Mouse (Mus musculus): Measurements from ENCODE around the gene Grin2a. TPM values are rescaled to one million over a fixed set of nuclear protein-coding genes. Genes with fewer than 3 reads are reported as not detected.

Gene Grin2a
- total and polyA plus RNA-seq, 3 experiments: not detected

GRCm38 (mm10) chr16:9754061-9754460 lies 241.3 kb downstream of the Grin2a start:
- H3K4me3 ChIP-seq (ENCODE audit: control insufficient read depth in 1 of 2, insufficient read depth in 1 of 2, low read depth in 2 of 2, low read length in 2 of 2): no peak overlapping the region
- no peaks in the 10 kb centered on the region for H3K4me1 ChIP-seq (ENCODE audit: control insufficient read depth in 1 of 2, insufficient read depth in 2 of 2, low read length in 2 of 2)
- no peak for TF ChIP-seq POLR2AphosphoS5 (IDR thresholded peaks at IDR 0.05; ENCODE audit: borderline replicate concordance, low read depth, low read length)
- no peak for TF ChIP-seq MEF2A (IDR thresholded peaks at IDR 0.05; ENCODE audit: extremely low read depth, insufficient replicate concordance, low read depth, low read length, poor library complexity, severe bottlenecking)
- no peak for TF ChIP-seq CHD2 (IDR thresholded peaks at IDR 0.05; ENCODE audit: low read length)
- no peak for TF ChIP-seq HCFC1 (IDR thresholded peaks at IDR 0.05; ENCODE audit: low read depth, low read length)
- no peak for TF ChIP-seq NELFE (IDR thresholded peaks at IDR 0.05; ENCODE audit: low read depth, low read length)
- no peak for TF ChIP-seq ETS1 (IDR thresholded peaks at IDR 0.05; ENCODE audit: low read depth, low read length)
- TF ChIP-seq E2F4 (IDR thresholded peaks at IDR 0.05; ENCODE audit: borderline replicate concordance, low read depth, low read length): no peak
- no peak for TF ChIP-seq POLR2A (IDR thresholded peaks at IDR 0.05; ENCODE audit: control insufficient read depth in 1 of 2, insufficient read depth in 1 of 2, low read depth in 1 of 2, low read length in 2 of 2, poor library complexity in 1 of 2)
- TF ChIP-seq USF2 (IDR thresholded peaks at IDR 0.05; ENCODE audit: borderline replicate concordance in 1 of 2, insufficient read depth in 1 of 2, low read depth in 1 of 2, low read length in 2 of 2): no peak
- TF ChIP-seq CTCF (IDR thresholded peaks at IDR 0.05 in 2 of 3, conservative IDR thresholded peaks at IDR 0.05 in 1 of 3; ENCODE audit: control insufficient read depth in 1 of 3, insufficient read depth in 1 of 3, low read depth in 2 of 3, low read length in 3 of 3, poor library complexity in 1 of 3, severe bottlenecking in 1 of 3): no peak
- no peak for TF ChIP-seq ELF1 (IDR thresholded peaks at IDR 0.05; ENCODE audit: low read depth, low read length)
- no peak for TF ChIP-seq ZKSCAN1 (IDR thresholded peaks at IDR 0.05; ENCODE audit: low read depth, low read length)
- TF ChIP-seq SIN3A (IDR thresholded peaks at IDR 0.05; ENCODE audit: low read length): no peak
- no peak for TF ChIP-seq TAL1 (IDR thresholded peaks at IDR 0.05; ENCODE audit: low read length)
- no peak for TF ChIP-seq ZMIZ1 (IDR thresholded peaks at IDR 0.05; ENCODE audit: low read depth, low read length)
- H3K36me3 ChIP-seq (ENCODE audit: control insufficient read depth in 1 of 2, insufficient read depth in 2 of 2, low read length in 2 of 2): no peaks in the 10 kb centered on the region
- no peak for DNase-seq (ENCODE audit: low read depth, low spot score)
- no peak overlapping the region for H3K27ac ChIP-seq (ENCODE audit: control insufficient read depth, low read depth, low read length)
- H3K9ac ChIP-seq (ENCODE audit: control insufficient read depth, low read depth, low read length, poor library complexity, severe bottlenecking): no peak overlapping the region
- H3K9me3 ChIP-seq (replicated peaks; ENCODE audit: insufficient read depth, low read length): no peaks in the 10 kb centered on the region
- H3K27me3 ChIP-seq (ENCODE audit: control insufficient read depth in 1 of 2, insufficient read depth in 2 of 2, low read length in 2 of 2): no peaks in the 10 kb centered on the region
- H3K79me2 ChIP-seq (ENCODE audit: control insufficient read depth, insufficient read depth, low read length, poor library complexity): no peaks in the 10 kb centered on the region

- Histone ChIP-seq H3K27ac (ENCODE audit: control insufficient read depth, low read depth, low read length) (no peak overlapping the region), H3K4me3 (ENCODE audit: control insufficient read depth in 1 of 2, insufficient read depth in 1 of 2, low read depth in 2 of 2, low read length in 2 of 2) (no peak overlapping the region), H3K79me2 (ENCODE audit: control insufficient read depth, insufficient read depth, low read length, poor library complexity) (no peaks in the 10 kb centered on the region), H3K27me3 (ENCODE audit: control insufficient read depth in 1 of 2, insufficient read depth in 2 of 2, low read length in 2 of 2) (no peaks in the 10 kb centered on the region), H3K36me3 (ENCODE audit: control insufficient read depth in 1 of 2, insufficient read depth in 2 of 2, low read length in 2 of 2) (no peaks in the 10 kb centered on the region), H3K4me1 (ENCODE audit: control insufficient read depth in 1 of 2, insufficient read depth in 2 of 2, low read length in 2 of 2) (no peaks in the 10 kb centered on the region), H3K9me3 (replicated peaks; ENCODE audit: insufficient read depth, low read length) (no peaks in the 10 kb centered on the region), H3K9ac (ENCODE audit: control insufficient read depth, low read depth, low read length, poor library complexity, severe bottlenecking) (no peak overlapping the region)
- no peak for DNase-seq (ENCODE audit: low read depth, low spot score)
- TF ChIP-seq TCF12 (IDR thresholded peaks at IDR 0.05; ENCODE audit: low read depth, low read length): no peak
- no peak for TF ChIP-seq JUND (IDR thresholded peaks at IDR 0.05; ENCODE audit: low read depth, low read length)
- no peak for TF ChIP-seq SMC3 (IDR thresholded peaks at IDR 0.05; ENCODE audit: low read depth, low read length)
- TF ChIP-seq ELF1 (IDR thresholded peaks at IDR 0.05; ENCODE audit: low read depth, low read length): no peak
- TF ChIP-seq GABPA (IDR thresholded peaks at IDR 0.05; ENCODE audit: low read depth, low read length): no peak
- no peak for TF ChIP-seq RCOR1 (IDR thresholded peaks at IDR 0.05; ENCODE audit: low read depth, low read length)
- TF ChIP-seq MYC (IDR thresholded peaks at IDR 0.05; ENCODE audit: low read depth, low read length): no peak
- TF ChIP-seq EP300 (IDR thresholded peaks at IDR 0.05; ENCODE audit: low read depth in 1 of 2, low read length in 2 of 2): no peak
- no peak for TF ChIP-seq POLR2A (IDR thresholded peaks at IDR 0.05; ENCODE audit: control insufficient read depth in 1 of 2, insufficient read depth in 1 of 2, low read depth in 1 of 2, low read length in 2 of 2, poor library complexity in 1 of 2)
- TF ChIP-seq KAT2A (conservative IDR thresholded peaks at IDR 0.05; ENCODE audit: low read depth, low read length): no peak
- no peak for TF ChIP-seq MAX (IDR thresholded peaks at IDR 0.05; ENCODE audit: low read length)
- no peak for TF ChIP-seq RAD21 (IDR thresholded peaks at IDR 0.05; ENCODE audit: low read depth, low read length)
These were observed 242.3 kb downstream of the Grin2a start for GRCm38 (mm10) chr16:9753045-9753444.

Data from MEL (cell line).